Mouse (Mus musculus): Measurements from ENCODE around the gene Rcbtb1. TPM values are rescaled to one million over a fixed set of nuclear protein-coding genes. Genes with fewer than 3 reads are reported as not detected.
"Not testable (repeated sequence)": the region's sequence is repeated elsewhere in the genome, so short reads cannot be mapped to it uniquely, and the experiment has no call there.

Gene Rcbtb1
- total and polyA plus RNA-seq, 2 experiments from 2014 or later, result 7.8 to 9.5 TPM

DNA sequence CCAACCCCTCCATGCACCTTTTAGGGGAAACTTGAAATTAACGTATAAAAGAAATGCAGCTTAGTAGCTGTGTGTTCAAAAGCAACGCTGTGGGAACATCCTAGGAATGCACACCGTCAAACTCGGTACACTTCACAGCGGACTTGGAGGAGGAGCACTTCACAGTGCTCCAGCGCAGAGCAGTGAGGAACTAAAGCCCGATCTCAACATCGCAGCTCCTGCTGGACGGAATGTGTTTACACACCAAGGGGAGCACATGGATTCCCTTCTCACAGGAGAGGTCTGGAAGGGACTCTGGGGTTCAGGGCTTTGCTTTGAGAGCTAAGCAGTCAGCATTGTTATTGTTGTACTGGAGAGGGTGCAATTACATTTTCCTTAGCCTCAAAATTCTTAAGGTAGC, 32.6 kb downstream of the Rcbtb1 start:
- Histone ChIP-seq H3K9me3 (replicated peaks; ENCODE audit: control insufficient read depth, low read length) (no peaks in the 10 kb centered on the region), H3K27me3 (ENCODE audit: control insufficient read depth, insufficient read depth, low read length) (0 out of 2 replicates have a peak, but pooled peaks cover 5% of the 10 kb centered on the region), H3K27ac (ENCODE audit: low read depth) (no peak overlapping the region), H3K36me3 (replicated peaks; ENCODE audit: control insufficient read depth, insufficient read depth, low read length) (peaks cover 20% of the 10 kb centered on the region), H3K4me3 (ENCODE audit: low read depth, low read length) (no peak overlapping the region), H3K4me2 (ENCODE audit: low read depth, low read length) (no peak overlapping the region), H3K4me1 (ENCODE audit: control insufficient read depth, insufficient read depth) (no peaks in the 10 kb centered on the region), H3K9ac (replicated peaks; ENCODE audit: low read depth, low read length) (no peak overlapping the region)
- TF ChIP-seq EP300 (IDR thresholded peaks at IDR 0.05; ENCODE audit: low read depth) (no peak), CTCF (IDR thresholded peaks at IDR 0.05; ENCODE audit: low read depth) (no peak)
- DNase-seq (ENCODE audit: low spot score), result no peak
- no peak for ATAC-seq (ENCODE audit: insufficient read depth, low read depth)
- WGBS, result 86% methylated on average over 9 of the region's 9 CpGs

DNA sequence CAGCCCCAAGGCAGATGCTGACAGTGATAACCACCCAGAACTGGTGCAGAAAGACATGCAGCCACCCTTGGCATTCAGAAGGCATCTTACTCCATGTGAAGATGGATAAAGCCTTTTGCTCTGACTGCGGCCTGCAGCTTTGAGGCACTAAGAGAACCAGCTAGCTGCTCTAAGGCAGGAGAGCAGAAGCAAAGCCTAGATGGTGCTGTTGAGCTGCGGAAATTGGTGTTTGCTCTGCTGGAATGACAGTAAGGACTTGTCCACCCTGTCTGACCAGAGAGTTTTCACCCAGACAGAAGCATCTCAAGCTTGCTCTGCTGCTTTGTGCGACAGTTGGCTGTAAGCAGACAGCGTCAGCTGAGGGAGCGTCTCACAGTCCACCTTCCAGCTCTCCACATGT, 49.3 kb downstream of the Rcbtb1 start:
- H3K9me3 ChIP-seq (replicated peaks; ENCODE audit: control insufficient read depth, low read length); H3K4me3 ChIP-seq (ENCODE audit: low read depth, low read length); H3K9ac ChIP-seq (replicated peaks; ENCODE audit: low read depth, low read length); DNase-seq (ENCODE audit: low spot score); ATAC-seq (ENCODE audit: insufficient read depth, low read depth); H3K4me2 ChIP-seq (ENCODE audit: low read depth, low read length); H3K4me1 ChIP-seq (ENCODE audit: control insufficient read depth, insufficient read depth); H3K27ac ChIP-seq (ENCODE audit: low read depth); H3K36me3 ChIP-seq (replicated peaks; ENCODE audit: control insufficient read depth, insufficient read depth, low read length); H3K27me3 ChIP-seq (ENCODE audit: control insufficient read depth, insufficient read depth, low read length): not testable (repeated sequence)
- TF ChIP-seq CTCF (IDR thresholded peaks at IDR 0.05; ENCODE audit: low read depth), result peak; percentile 37
- 48% methylated on average over 5 of the region's 5 CpGs for WGBS

DNA sequence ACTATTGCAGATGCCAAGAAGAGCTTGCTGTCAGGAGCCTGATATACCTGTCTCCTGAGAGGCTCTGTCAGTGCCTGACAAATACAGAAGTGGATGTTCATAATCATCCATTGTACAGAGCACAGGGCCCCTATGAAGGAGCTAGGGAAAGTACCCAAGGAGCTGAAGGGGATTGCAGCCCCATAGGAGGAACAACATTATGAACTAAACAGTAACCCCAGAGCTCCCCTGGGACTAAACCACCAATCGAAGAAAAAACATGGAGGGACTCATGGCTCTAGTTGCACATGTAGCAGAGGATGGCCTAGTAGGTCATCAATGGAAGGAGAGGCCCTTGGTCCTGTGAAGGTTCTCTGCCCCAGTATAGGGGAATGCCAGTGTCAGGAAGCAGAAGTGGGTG, 54.9 kb downstream of the Rcbtb1 start:
- not testable (repeated sequence) for H3K4me3 ChIP-seq (ENCODE audit: low read depth, low read length); H3K9me3 ChIP-seq (replicated peaks; ENCODE audit: control insufficient read depth, low read length); H3K27ac ChIP-seq (ENCODE audit: low read depth); H3K9ac ChIP-seq (replicated peaks; ENCODE audit: low read depth, low read length); H3K36me3 ChIP-seq (replicated peaks; ENCODE audit: control insufficient read depth, insufficient read depth, low read length); H3K4me2 ChIP-seq (ENCODE audit: low read depth, low read length); ATAC-seq (ENCODE audit: insufficient read depth, low read depth); DNase-seq (ENCODE audit: low spot score); H3K4me1 ChIP-seq (ENCODE audit: control insufficient read depth, insufficient read depth); H3K27me3 ChIP-seq (ENCODE audit: control insufficient read depth, insufficient read depth, low read length)
- WGBS, result 90% methylated on average over 1 of the region's 1 CpGs

DNA sequence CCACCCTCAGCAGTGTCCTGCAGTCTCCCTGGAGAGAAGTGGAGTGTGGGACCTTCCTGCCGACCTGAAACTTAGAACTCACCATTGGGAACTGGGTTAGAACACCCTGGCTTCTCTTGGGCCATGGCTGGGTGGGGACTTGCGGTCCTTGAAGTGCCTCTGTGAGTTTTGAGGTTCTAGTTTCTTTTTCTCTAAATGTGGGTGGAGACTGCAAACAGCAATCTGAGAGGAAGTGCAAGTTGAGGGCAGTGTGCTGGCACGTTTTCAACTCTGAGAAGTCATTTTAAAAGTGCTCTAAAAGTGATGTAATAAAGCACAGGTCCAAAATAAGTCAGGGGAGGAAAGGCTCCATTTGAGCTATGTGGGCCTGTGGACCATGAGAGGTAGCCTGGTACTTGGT, 59.0 kb downstream of the Rcbtb1 start, which contains the start of gene Gm6904:
Gene Gm6904, minus strand, starts transcription at position 161 of the 400 bp plus-strand sequence.
- Histone ChIP-seq H3K27ac (ENCODE audit: low read depth) (no peak within 1 kb of the TSS), H3K4me2 (ENCODE audit: low read depth, low read length) (no peak within 1 kb of the TSS), H3K9ac (replicated peaks; ENCODE audit: low read depth, low read length) (no peak within 1 kb of the TSS), H3K36me3 (replicated peaks; ENCODE audit: control insufficient read depth, insufficient read depth, low read length) (no peaks in the 10 kb centered on the region), H3K4me3 (ENCODE audit: low read depth, low read length) (no peak within 1 kb of the TSS), H3K4me1 (ENCODE audit: control insufficient read depth, insufficient read depth) (no peaks in the 10 kb centered on the region), H3K27me3 (ENCODE audit: control insufficient read depth, insufficient read depth, low read length) (no peaks in the 10 kb centered on the region), H3K9me3 (replicated peaks; ENCODE audit: control insufficient read depth, low read length) (no peaks in the 10 kb centered on the region)
- ATAC-seq (ENCODE audit: insufficient read depth, low read depth), result no peak
- DNase-seq (ENCODE audit: low spot score), result peak; percentile 6
- TF ChIP-seq EP300 (IDR thresholded peaks at IDR 0.05; ENCODE audit: low read depth) (no peak), CTCF (IDR thresholded peaks at IDR 0.05; ENCODE audit: low read depth) (no peak)
- 49% methylated on average over 3 of the region's 3 CpGs for WGBS

DNA sequence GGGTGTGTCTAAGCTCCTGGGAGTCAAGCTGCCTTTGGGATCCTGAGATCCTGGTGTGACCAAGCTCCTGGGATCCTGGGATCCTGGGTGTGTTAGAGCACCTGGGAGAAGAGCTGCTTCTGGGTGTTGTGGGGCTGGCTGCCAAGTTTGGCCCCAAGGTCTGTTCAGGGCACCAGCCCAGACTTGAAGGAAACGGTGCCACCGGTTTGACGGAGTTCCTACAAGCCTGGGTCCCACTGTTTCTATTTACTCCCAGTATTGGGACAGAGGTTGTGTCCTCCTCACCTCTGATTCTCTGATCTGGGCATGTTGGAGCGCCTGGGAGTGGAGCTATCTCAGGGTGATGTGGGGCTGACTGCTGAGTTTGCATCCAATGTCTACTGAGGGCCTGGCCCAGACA, 74.0 kb downstream of the Rcbtb1 start:
- not testable (repeated sequence) for H3K9me3 ChIP-seq (replicated peaks; ENCODE audit: control insufficient read depth, low read length); H3K27me3 ChIP-seq (ENCODE audit: control insufficient read depth, insufficient read depth, low read length); H3K36me3 ChIP-seq (replicated peaks; ENCODE audit: control insufficient read depth, insufficient read depth, low read length); H3K9ac ChIP-seq (replicated peaks; ENCODE audit: low read depth, low read length); H3K4me2 ChIP-seq (ENCODE audit: low read depth, low read length); DNase-seq (ENCODE audit: low spot score); H3K27ac ChIP-seq (ENCODE audit: low read depth); H3K4me3 ChIP-seq (ENCODE audit: low read depth, low read length); H3K4me1 ChIP-seq (ENCODE audit: control insufficient read depth, insufficient read depth); ATAC-seq (ENCODE audit: insufficient read depth, low read depth)
- 82% methylated on average over 4 of the region's 4 CpGs for WGBS

Other genes starting within 250 kb of the Rcbtb1 start
- gene 1700129C05Rik, start 58.3 kb upstream of the Rcbtb1 start, total RNA-seq (2014; rRNA removed; ENCODE audit: low replicate concordance), result not detected in 2 replicates
- gene 1700129C05Rik, start 58.3 kb upstream of the Rcbtb1 start, polyA plus RNA-seq (2015; fragmentation: Nextera tagmentation; extraction: Ambion mirVana), result not detected in 2 replicates
- gene Gm5142, start 22.5 kb upstream of the Rcbtb1 start, total RNA-seq (2014; rRNA removed; ENCODE audit: low replicate concordance), result not detected in 2 replicates
- not detected in 2 replicates for gene Gm5142, start 22.5 kb upstream of the Rcbtb1 start, polyA plus RNA-seq (2015; fragmentation: Nextera tagmentation; extraction: Ambion mirVana)
- gene Gm6904, start 59.0 kb downstream of the Rcbtb1 start, total RNA-seq (2014; rRNA removed; ENCODE audit: low replicate concordance), result not detected in 2 replicates
- gene Gm6904, start 59.0 kb downstream of the Rcbtb1 start, polyA plus RNA-seq (2015; fragmentation: Nextera tagmentation; extraction: Ambion mirVana), result not detected in 2 replicates
- gene Phf11a, start 96.3 kb downstream of the Rcbtb1 start, total RNA-seq (2014; rRNA removed; ENCODE audit: low replicate concordance), result not detected in 2 replicates
- gene Phf11a, start 96.3 kb downstream of the Rcbtb1 start, polyA plus RNA-seq (2015; fragmentation: Nextera tagmentation; extraction: Ambion mirVana), result 0.12 and 0.15 TPM in 2 replicates
- gene Phf11b, start 140.1 kb downstream of the Rcbtb1 start, total RNA-seq (2014; rRNA removed; ENCODE audit: low replicate concordance), result not detected in 2 replicates
- gene Phf11b, start 140.1 kb downstream of the Rcbtb1 start, polyA plus RNA-seq (2015; fragmentation: Nextera tagmentation; extraction: Ambion mirVana), result 0.92 and 1.4 TPM in 2 replicates
- 13.7 and 19.0 TPM in 2 replicates for gene Phf11d, start 164.3 kb downstream of the Rcbtb1 start, total RNA-seq (2014; rRNA removed; ENCODE audit: low replicate concordance)
- gene Phf11d, start 164.3 kb downstream of the Rcbtb1 start, polyA plus RNA-seq (2015; fragmentation: Nextera tagmentation; extraction: Ambion mirVana), result 5.5 and 6.7 TPM in 2 replicates
- 0.46 TPM in 1 of 2 replicates, not detected in the other for gene Phf11c, start 194.2 kb downstream of the Rcbtb1 start, total RNA-seq (2014; rRNA removed; ENCODE audit: low replicate concordance)
- gene Phf11c, start 194.2 kb downstream of the Rcbtb1 start, polyA plus RNA-seq (2015; fragmentation: Nextera tagmentation; extraction: Ambion mirVana), result 0.15 and 0.18 TPM in 2 replicates
- gene Setdb2, start 239.7 kb downstream of the Rcbtb1 start, total RNA-seq (2014; rRNA removed; ENCODE audit: low replicate concordance), result 0.23 and 3.7 TPM in 2 replicates
- gene Setdb2, start 239.7 kb downstream of the Rcbtb1 start, polyA plus RNA-seq (2015; fragmentation: Nextera tagmentation; extraction: Ambion mirVana), result 4.7 and 4.9 TPM in 2 replicates
- 7.1 and 12.3 TPM in 2 replicates for gene Cab39l, start 239.8 kb downstream of the Rcbtb1 start, total RNA-seq (2014; rRNA removed; ENCODE audit: low replicate concordance)
- 12.9 and 15.0 TPM in 2 replicates for gene Cab39l, start 239.8 kb downstream of the Rcbtb1 start, polyA plus RNA-seq (2015; fragmentation: Nextera tagmentation; extraction: Ambion mirVana)

Measured in heart, postnatal 0 days (tissue).